Mouse (Mus musculus) large intestine, adult 2 months (tissue): ENCODE measurements around the gene Alx3. TPM values are rescaled to one million over a fixed set of nuclear protein-coding genes. Genes with fewer than 3 reads are reported as not detected.

Experiments used
- DNase-seq: peaks from one replicate; pipeline ENCODE4 v3.0.0-alpha.2; 2012; ENCODE audit warnings: low read depth, low spot score
- WGBS: fragments of 180-500 bp; shearing (Covaris S2); methylation state at CpG from one replicate; pipeline ENCODE4 v1.1.7; 2018; 5-methylcytosine and 5-hydroxymethylcytosine counted together
- polyA plus RNA-seq: library from polyadenylated mRNA; depleted of rRNA; stranded (reverse); fragments of >200 nt; gene quantifications from 2 replicates; pipeline ENCODE4 v1.2.3, GENCODE M21; 2012; rRNA removed

Alx3 gene
- polyA plus RNA-seq: not detected in 2 replicates

GRCm38 (mm10) chr3:107594662-107595263 lies at the start of gene Alx3:
Alx3 (plus strand) TSS chr3:107595031.
- 4% methylated on average over 43 of the region's 46 CpGs for WGBS
- no peak for DNase-seq

- DNase-seq: no peak
- WGBS: 58% methylated on average over 5 of the region's 5 CpGs
These were observed 49.6 kb upstream of the Alx3 start for GRCm38 (mm10) chr3:107545278-107545677.

GRCm38 (mm10) chr3:107545716-107546412 lies 49.0 kb upstream of the Alx3 start:
- WGBS: 31% methylated on average over 10 of the region's 10 CpGs
- DNase-seq: no peak

- no peak for DNase-seq
- WGBS: 45% methylated on average over 2 of the region's 2 CpGs
These were observed 47.9 kb upstream of the Alx3 start for GRCm38 (mm10) chr3:107546956-107547355.

- 71% methylated on average over 17 of the region's 17 CpGs for WGBS
- no peak for DNase-seq
These were observed 44.3 kb upstream of the Alx3 start for GRCm38 (mm10) chr3:107550409-107551049.

GRCm38 (mm10) chr3:107554842-107555241 lies 40.0 kb upstream of the Alx3 start, which contains the start of gene Ubl4b:
Ubl4b (minus strand) TSS chr3:107555073.
- DNase-seq: no peak
- WGBS: 95% methylated on average over 2 of the region's 2 CpGs

- DNase-seq: no peak
- WGBS: 36% methylated on average over 3 of the region's 3 CpGs
These were observed 36.1 kb upstream of the Alx3 start for GRCm38 (mm10) chr3:107558740-107559139.

GRCm38 (mm10) chr3:107559183-107559582 lies 35.6 kb upstream of the Alx3 start:
- DNase-seq: no peak
- 6% methylated on average over 3 of the region's 3 CpGs for WGBS

- DNase-seq: no peak
- 52% methylated on average over 2 of the region's 2 CpGs for WGBS
These were observed 32.7 kb upstream of the Alx3 start for GRCm38 (mm10) chr3:107562104-107562503.

- DNase-seq: no peak
- 57% methylated on average over 4 of the region's 4 CpGs for WGBS
These were observed 32.2 kb upstream of the Alx3 start for GRCm38 (mm10) chr3:107562591-107562990.

GRCm38 (mm10) chr3:107563880-107564279 lies 31.0 kb upstream of the Alx3 start:
- DNase-seq: no peak

GRCm38 (mm10) chr3:107565331-107565730 lies 29.5 kb upstream of the Alx3 start:
- WGBS: 38% methylated on average over 3 of the region's 3 CpGs
- no peak for DNase-seq

More at GRCm38 (mm10) chr3:107563880-107564279, 31.0 kb upstream of the Alx3 start:
- WGBS: 63% methylated on average over 4 of the region's 4 CpGs

- DNase-seq: no peak
- 81% methylated on average over 7 of the region's 7 CpGs for WGBS
These were observed 27.1 kb upstream of the Alx3 start for GRCm38 (mm10) chr3:107567766-107568165.

GRCm38 (mm10) chr3:107568721-107569120 lies 26.1 kb upstream of the Alx3 start:
- WGBS: 72% methylated on average over 4 of the region's 4 CpGs
- no peak for DNase-seq

GRCm38 (mm10) chr3:107571205-107571604 lies 23.6 kb upstream of the Alx3 start:
- WGBS: 47% methylated on average over 2 of the region's 2 CpGs
- DNase-seq: no peak

- no peak for DNase-seq
- 79% methylated on average over 3 of the region's 3 CpGs for WGBS
These were observed 18.0 kb upstream of the Alx3 start for GRCm38 (mm10) chr3:107576807-107577206.

- DNase-seq: no peak
- 37% methylated on average over 3 of the region's 3 CpGs for WGBS
These were observed 16.9 kb upstream of the Alx3 start for GRCm38 (mm10) chr3:107577810-107578390.

GRCm38 (mm10) chr3:107579466-107579865 lies 15.4 kb upstream of the Alx3 start:
- DNase-seq: peak; percentile 22
- WGBS: 6% methylated on average over 4 of the region's 4 CpGs

- 9% methylated on average over 15 of the region's 15 CpGs for WGBS
- DNase-seq: no peak
These were observed 13.5 kb upstream of the Alx3 start for GRCm38 (mm10) chr3:107581103-107582010.
